Mouse (Mus musculus) liver, postnatal 0 days (tissue): Measurements from ENCODE around the gene Megf6.

Experiments used
- CTCF ChIP-seq: sonication (generic); IDR thresholded peaks from 2 replicates; pipeline ENCODE4 v1.5.1; 2016; ENCODE audit warnings: antibody characterized with exemption, low read depth
- EP300 ChIP-seq: IDR thresholded peaks from 2 replicates; pipeline ENCODE4 v1.6.1; 2016; ENCODE audit warnings: antibody characterized with exemption, low read depth, mild to moderate bottlenecking

GRCm38 (mm10) chr4:154237306-154237705 lies 66.8 kb downstream of the Megf6 start:
- TF ChIP-seq CTCF (no peak), EP300 (no peak)
